Mouse (Mus musculus) midbrain, postnatal 0 days (tissue): ENCODE data around the gene Gbgt1. TPM values are rescaled to one million over a fixed set of nuclear protein-coding genes. Genes with fewer than 3 reads are reported as not detected.

Experiments
- ATAC-seq: fragments of 200-750 bp; cut with Nextera tagmentation; 2 replicates; pipeline ENCODE4 v1.8.0; 2017; ENCODE audit warnings: moderate number of reproducible peaks, mild to moderate bottlenecking, moderate TSS enrichment, moderate library complexity; ENCODE audit not compliant: low FRiP score
- DNase-seq: peaks from one replicate; pipeline ENCODE4 v3.0.0-alpha.2; 2015; ENCODE audit warnings: low spot score
- H3K27ac ChIP-seq: fragments of 300-500 bp; sonication (generic); 2 replicates; pipeline ENCODE4 v1.5.1; 2014; ENCODE audit warnings: low read depth, mild to moderate bottlenecking, low read length, mixed read lengths
- H3K27me3 ChIP-seq: fragments of 300-500 bp; sonication (generic); 2 replicates; pipeline ENCODE4 v1.6.1; 2014; ENCODE audit warnings: low read length, control low read depth, mixed read lengths; ENCODE audit not compliant: insufficient read depth
- H3K36me3 ChIP-seq: fragments of 300-500 bp; sonication (generic); 2 replicates; pipeline ENCODE4 v1.6.1; 2014; ENCODE audit warnings: low read length, control low read depth, mixed read lengths; ENCODE audit not compliant: insufficient read depth
- H3K4me1 ChIP-seq: fragments of 300-500 bp; sonication (generic); 2 replicates; pipeline ENCODE4 v1.6.1; 2014; ENCODE audit warnings: mild to moderate bottlenecking, control low read depth, antibody characterized with exemption, low read length, mixed read lengths; ENCODE audit not compliant: insufficient read depth
- H3K4me2 ChIP-seq: fragments of 300-500 bp; sonication (generic); 2 replicates; pipeline ENCODE4 v1.6.1; 2014; ENCODE audit warnings: low read depth, mild to moderate bottlenecking, low read length, mixed read lengths; ENCODE audit not compliant: poor library complexity, severe bottlenecking
- H3K4me3 ChIP-seq: fragments of 300-500 bp; sonication (generic); 2 replicates; pipeline ENCODE4 v1.5.1; 2014; ENCODE audit warnings: low read depth, mild to moderate bottlenecking, low read length, moderate library complexity
- H3K9ac ChIP-seq: fragments of 300-500 bp; sonication (generic); replicated peaks from 2 replicates; pipeline ENCODE4 v1.6.1; 2014; ENCODE audit warnings: mild to moderate bottlenecking, low read length, moderate library complexity, mixed read lengths; ENCODE audit not compliant: poor library complexity, severe bottlenecking
- H3K9me3 ChIP-seq: fragments of 300-500 bp; sonication (generic); 2 replicates; pipeline ENCODE4 v1.6.1; 2016; ENCODE audit warnings: low read length, control low read depth
- CTCF ChIP-seq: IDR thresholded peaks from 2 replicates; pipeline ENCODE4 v1.5.1; 2016; ENCODE audit warnings: antibody characterized with exemption, mild to moderate bottlenecking
- WGBS: fragments of 180-500 bp; shearing (Covaris S2); extraction: QIAGEN DNeasy Blood & Tissue Kit; methylation state at CpG from one replicate; pipeline ENCODE4 v1.1.7; 2014; 5-methylcytosine and 5-hydroxymethylcytosine counted together
- polyA plus RNA-seq: library from polyadenylated mRNA; unstranded; fragments of >200 nt; fragmentation: Nextera tagmentation; extraction: Ambion mirVana; gene quantifications from 2 replicates; pipeline ENCODE4 v1.2.1, GENCODE M21; 2015
- total RNA-seq: library from RNA; depleted of rRNA; stranded (reverse); fragments of >200 nt; gene quantifications from 2 replicates; pipeline ENCODE4 v1.2.3, GENCODE M21; 2014; rRNA removed

Gene Gbgt1
- total and polyA plus RNA-seq, 2 experiments from 2014 or later: 0.81 to 5.4 TPM

GRCm38 (mm10) chr2:28546560-28546959, 49.9 kb downstream of the Gbgt1 start:
- Histone ChIP-seq H3K4me3 (no peak overlapping the region), H3K9ac (no peak overlapping the region), H3K4me2 (no peak overlapping the region), H3K36me3 (peaks cover 88% of the 10 kb centered on the region), H3K9me3 (no peaks in the 10 kb centered on the region), H3K27ac (no peak overlapping the region), H3K4me1 (no peaks in the 10 kb centered on the region), H3K27me3 (no peaks in the 10 kb centered on the region)
- 74% methylated on average over 6 of the region's 6 CpGs for WGBS
- DNase-seq: no peak
- no peak for TF ChIP-seq CTCF
- ATAC-seq: no peak

- Histone ChIP-seq H3K4me1 (no peaks in the 10 kb centered on the region), H3K9me3 (no peaks in the 10 kb centered on the region), H3K36me3 (peaks cover 91% of the 10 kb centered on the region), H3K9ac (no peak overlapping the region), H3K4me3 (no peak overlapping the region), H3K27ac (no peak overlapping the region), H3K4me2 (no peak overlapping the region), H3K27me3 (no peaks in the 10 kb centered on the region)
- peak; percentile 78 for DNase-seq
- no peak for ATAC-seq
- peak; percentile 98 for TF ChIP-seq CTCF
- WGBS: 59% methylated on average over 11 of the region's 11 CpGs
Observed at GRCm38 (mm10) chr2:28547237-28548172, 50.8 kb downstream of the Gbgt1 start.

DNA sequence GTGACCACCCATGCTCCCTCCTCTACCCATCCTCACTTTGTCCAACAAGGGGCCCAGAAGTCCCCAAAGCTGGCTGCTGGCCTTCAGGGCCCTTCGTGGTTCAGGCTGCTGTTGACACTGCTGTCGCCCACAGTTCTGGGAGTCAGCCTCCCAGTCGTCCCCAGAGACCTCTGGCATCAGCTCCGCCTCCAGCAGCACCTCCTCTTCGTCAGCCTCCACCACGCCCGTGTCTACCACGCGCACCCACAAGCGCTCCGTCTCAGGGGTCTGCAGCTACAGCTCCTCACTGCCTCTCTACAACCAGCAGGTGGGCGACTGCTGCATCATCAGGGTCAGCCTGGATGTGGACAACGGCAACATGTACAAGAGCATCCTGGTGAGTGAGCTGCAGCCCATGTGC, 52.5 kb downstream of the Gbgt1 start:
- DNase-seq: no peak
- Histone ChIP-seq H3K27ac (no peak overlapping the region), H3K4me2 (no peak overlapping the region), H3K4me1 (no peaks in the 10 kb centered on the region), H3K27me3 (no peaks in the 10 kb centered on the region), H3K4me3 (no peak overlapping the region), H3K9me3 (no peaks in the 10 kb centered on the region), H3K36me3 (peaks cover 87% of the 10 kb centered on the region), H3K9ac (no peak overlapping the region)
- WGBS: 92% methylated on average over 13 of the region's 13 CpGs
- no peak for ATAC-seq
- TF ChIP-seq CTCF: no peak

- Histone ChIP-seq H3K9me3 (no peaks in the 10 kb centered on the region), H3K9ac (no peak overlapping the region), H3K36me3 (peaks cover 62% of the 10 kb centered on the region), H3K4me1 (no peaks in the 10 kb centered on the region), H3K27ac (no peak overlapping the region), H3K4me2 (no peak overlapping the region), H3K27me3 (no peaks in the 10 kb centered on the region), H3K4me3 (no peak overlapping the region)
- TF ChIP-seq CTCF: no peak
- ATAC-seq (no peak), DNase-seq (no peak)
- WGBS: 97% methylated on average over 5 of the region's 5 CpGs
Observed at GRCm38 (mm10) chr2:28552301-28552700, 55.6 kb downstream of the Gbgt1 start.

Other genes starting within 250 kb of the Gbgt1 start
- 54.5 and 84.3 TPM in 2 replicates for gene Ppp1r26, start 50.1 kb upstream of the Gbgt1 start, total RNA-seq
- gene Ppp1r26, start 50.1 kb upstream of the Gbgt1 start, polyA plus RNA-seq: 14.2 and 17.5 TPM in 2 replicates
- gene 1700007K13Rik, start 30.6 kb upstream of the Gbgt1 start, total RNA-seq: 3.4 and 6.2 TPM in 2 replicates
- gene 1700007K13Rik, start 30.6 kb upstream of the Gbgt1 start, polyA plus RNA-seq: 5.4 and 5.8 TPM in 2 replicates
- gene Mrps2, start 28.8 kb upstream of the Gbgt1 start, total RNA-seq: 27.7 and 28.2 TPM in 2 replicates
- 38.3 and 42.3 TPM in 2 replicates for gene Mrps2, start 28.8 kb upstream of the Gbgt1 start, polyA plus RNA-seq
- gene Gm10134, start 9.2 kb downstream of the Gbgt1 start, total RNA-seq: not detected in 2 replicates
- 3.6 and 4.0 TPM in 2 replicates for gene Gm10134, start 9.2 kb downstream of the Gbgt1 start, polyA plus RNA-seq
- gene Ralgds, start 16.2 kb downstream of the Gbgt1 start, total RNA-seq: 212 and 292 TPM in 2 replicates
- gene Ralgds, start 16.2 kb downstream of the Gbgt1 start, polyA plus RNA-seq: 82.1 and 84.6 TPM in 2 replicates
- gene Cel, start 66.5 kb downstream of the Gbgt1 start, total RNA-seq: not detected in 2 replicates
- not detected in 2 replicates for gene Cel, start 66.5 kb downstream of the Gbgt1 start, polyA plus RNA-seq
- 23.3 and 26.7 TPM in 2 replicates for gene Gtf3c5, start 86.9 kb downstream of the Gbgt1 start, total RNA-seq
- gene Gtf3c5, start 86.9 kb downstream of the Gbgt1 start, polyA plus RNA-seq: 29.3 and 33.5 TPM in 2 replicates
- gene Gfi1b, start 125.1 kb downstream of the Gbgt1 start, total RNA-seq: not detected in 2 replicates
- not detected in 2 replicates for gene Gfi1b, start 125.1 kb downstream of the Gbgt1 start, polyA plus RNA-seq
- 41.3 and 42.9 TPM in 2 replicates for gene Tsc1, start 144.3 kb downstream of the Gbgt1 start, total RNA-seq
- 19.5 and 22.9 TPM in 2 replicates for gene Tsc1, start 144.3 kb downstream of the Gbgt1 start, polyA plus RNA-seq
- gene Spaca9, start 202.8 kb downstream of the Gbgt1 start, total RNA-seq: not detected in 2 replicates
- 2.5 and 2.7 TPM in 2 replicates for gene Spaca9, start 202.8 kb downstream of the Gbgt1 start, polyA plus RNA-seq
- 2.3 and 2.8 TPM in 2 replicates for gene Ak8, start 203.3 kb downstream of the Gbgt1 start, total RNA-seq
- 4.9 and 5.3 TPM in 2 replicates for gene Ak8, start 203.3 kb downstream of the Gbgt1 start, polyA plus RNA-seq